Mouse (Mus musculus) forebrain, embryonic 16.5 days (tissue): ENCODE data around the gene Nf1. TPM values are rescaled to one million over a fixed set of nuclear protein-coding genes. Genes with fewer than 3 reads are reported as not detected.

Source experiments
- ATAC-seq: fragments of 200-750 bp; cut with Nextera tagmentation; 2 replicates; pipeline ENCODE4 v1.8.0; 2017; ENCODE audit warnings: mild to moderate bottlenecking, moderate library complexity
- H3K27ac ChIP-seq: fragments of 300-500 bp; sonication (generic); 2 replicates; pipeline ENCODE4 v1.5.1; 2014; ENCODE audit warnings: low read length, control low read depth
- H3K27me3 ChIP-seq: fragments of 300-500 bp; sonication (generic); replicated peaks from 2 replicates; pipeline ENCODE4 v1.6.1; 2014; ENCODE audit warnings: low read length; ENCODE audit not compliant: control insufficient read depth, insufficient read depth
- H3K36me3 ChIP-seq: fragments of 300-500 bp; sonication (generic); 2 replicates; pipeline ENCODE4 v1.6.1; 2014; ENCODE audit not compliant: control insufficient read depth, insufficient read depth
- H3K4me1 ChIP-seq: fragments of 300-500 bp; sonication (generic); replicated peaks from 2 replicates; pipeline ENCODE4 v1.6.1; 2014; ENCODE audit warnings: low read length; ENCODE audit not compliant: control insufficient read depth, insufficient read depth
- H3K4me2 ChIP-seq: fragments of 300-500 bp; sonication (generic); 2 replicates; pipeline ENCODE4 v1.6.1; 2014; ENCODE audit warnings: mild to moderate bottlenecking, low read length, control low read depth
- H3K4me3 ChIP-seq: fragments of 300-500 bp; sonication (generic); replicated peaks from 2 replicates; pipeline ENCODE4 v1.5.1; 2014; ENCODE audit warnings: mild to moderate bottlenecking, low read length, control low read depth
- H3K9ac ChIP-seq: fragments of 300-500 bp; sonication (generic); replicated peaks from 2 replicates; pipeline ENCODE4 v1.6.1; 2014; ENCODE audit warnings: low read depth, low read length, control low read depth
- H3K9me3 ChIP-seq: fragments of 300-500 bp; sonication (generic); 2 replicates; pipeline ENCODE4 v1.6.1; 2016; ENCODE audit warnings: low read length; ENCODE audit not compliant: control insufficient read depth
- WGBS: fragments of 180-500 bp; shearing (Covaris S2); extraction: QIAGEN DNeasy Blood & Tissue Kit; methylation state at CpG from one replicate; pipeline ENCODE4 v1.1.7; 2014; 5-methylcytosine and 5-hydroxymethylcytosine counted together
- polyA plus RNA-seq: library from polyadenylated mRNA; unstranded; fragments of >200 nt; fragmentation: Nextera tagmentation; extraction: Ambion mirVana; gene quantifications from 2 replicates; pipeline ENCODE4 v1.2.1, GENCODE M21; 2015

Nf1 gene
- polyA plus RNA-seq, 1 experiment from 2014 or later, result 6.4 TPM

DNA sequence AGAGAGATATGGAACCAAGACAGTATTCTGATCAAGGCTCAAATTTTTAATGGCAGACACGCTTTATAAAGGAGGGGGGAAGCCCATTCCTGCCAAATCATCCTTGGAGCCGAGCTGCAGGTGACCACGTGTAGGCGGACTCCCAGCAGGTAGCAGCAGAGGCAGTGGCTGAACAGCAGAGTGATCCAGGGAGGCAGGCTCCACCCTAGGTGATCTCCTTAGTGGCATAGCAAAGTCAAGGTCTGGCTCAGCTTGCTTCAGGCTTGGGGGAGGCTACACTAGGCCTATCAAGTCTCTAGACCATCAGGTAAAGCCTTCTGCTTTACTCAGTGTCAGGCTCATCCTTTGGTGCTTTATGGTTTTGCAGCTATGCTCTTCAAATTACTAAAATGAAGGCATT lies 87.1 kb downstream of the Nf1 start:
- no peak for ATAC-seq

DNA sequence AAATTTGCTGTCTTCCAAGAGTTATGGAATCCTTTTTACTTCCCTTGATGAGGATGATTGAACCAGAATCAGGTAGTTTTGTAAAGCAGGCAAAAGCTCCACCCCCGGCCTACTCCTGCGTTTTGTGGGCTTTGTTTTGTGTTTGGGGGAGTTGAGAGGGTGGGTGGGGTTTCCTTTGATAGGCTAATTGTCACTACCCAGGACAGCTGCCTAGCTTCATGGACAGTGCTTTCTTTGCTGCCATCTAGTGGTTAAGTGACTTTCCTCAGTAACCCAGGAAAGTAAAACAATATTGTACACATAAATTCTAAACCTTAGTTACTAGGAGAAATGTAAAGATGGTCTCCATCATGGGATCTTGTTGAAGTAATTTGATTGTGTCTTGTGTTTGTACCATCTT lies 88.1 kb downstream of the Nf1 start:
- Histone ChIP-seq H3K4me1 (peaks cover 4% of the 10 kb centered on the region), H3K9ac (no peak overlapping the region), H3K4me3 (no peak overlapping the region), H3K9me3 (no peaks in the 10 kb centered on the region), H3K36me3 (no peaks in the 10 kb centered on the region; the same call in 1 of the 2 replicates), H3K27me3 (no peaks in the 10 kb centered on the region), H3K27ac (no peak overlapping the region), H3K4me2 (no peak overlapping the region)
- ATAC-seq, result no peak
- 0% methylated on average over 2 of the region's 2 CpGs for WGBS

More for the DNA sequence above, 87.1 kb downstream of the Nf1 start:
- no peaks in the 10 kb centered on the region for H3K27me3 ChIP-seq
- no peak overlapping the region for H3K27ac ChIP-seq
- H3K36me3 ChIP-seq, result no peaks in the 10 kb centered on the region; the same call in 1 of the 2 replicates
- no peak overlapping the region for H3K9ac ChIP-seq
- WGBS, result 62% methylated on average over 4 of the region's 4 CpGs
- H3K4me2 ChIP-seq, result no peak overlapping the region
- H3K9me3 ChIP-seq, result no peaks in the 10 kb centered on the region
- H3K4me3 ChIP-seq, result no peak overlapping the region
- peaks cover 4% of the 10 kb centered on the region for H3K4me1 ChIP-seq

DNA sequence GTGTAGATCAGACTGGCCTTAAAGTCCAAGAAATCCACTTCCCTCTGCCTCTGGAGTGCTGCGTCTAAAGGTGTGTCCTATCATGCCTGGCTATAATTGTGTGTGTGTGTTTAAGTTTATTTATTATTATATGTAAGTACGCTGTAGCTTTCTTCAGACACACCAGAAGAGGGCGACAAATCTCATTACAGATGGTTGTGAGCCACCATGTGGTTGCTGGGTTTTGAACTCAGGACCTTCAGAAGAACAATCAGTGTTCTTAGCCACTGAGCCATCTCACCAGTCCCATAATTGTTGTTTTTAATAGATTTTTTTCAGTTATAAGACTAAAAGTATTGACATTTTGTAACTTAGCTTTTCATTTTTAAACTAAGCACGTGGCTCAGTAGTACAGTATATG lies 95.8 kb downstream of the Nf1 start:
- WGBS, result 93% methylated on average over 4 of the region's 4 CpGs
- Histone ChIP-seq H3K4me2 (no peak overlapping the region), H3K27me3 (no peaks in the 10 kb centered on the region), H3K27ac (no peak overlapping the region), H3K4me1 (no peaks in the 10 kb centered on the region), H3K9ac (no peak overlapping the region), H3K4me3 (no peak overlapping the region), H3K36me3 (peaks cover 6% of the 10 kb centered on the region), H3K9me3 (no peaks in the 10 kb centered on the region)
- no peak for ATAC-seq

DNA sequence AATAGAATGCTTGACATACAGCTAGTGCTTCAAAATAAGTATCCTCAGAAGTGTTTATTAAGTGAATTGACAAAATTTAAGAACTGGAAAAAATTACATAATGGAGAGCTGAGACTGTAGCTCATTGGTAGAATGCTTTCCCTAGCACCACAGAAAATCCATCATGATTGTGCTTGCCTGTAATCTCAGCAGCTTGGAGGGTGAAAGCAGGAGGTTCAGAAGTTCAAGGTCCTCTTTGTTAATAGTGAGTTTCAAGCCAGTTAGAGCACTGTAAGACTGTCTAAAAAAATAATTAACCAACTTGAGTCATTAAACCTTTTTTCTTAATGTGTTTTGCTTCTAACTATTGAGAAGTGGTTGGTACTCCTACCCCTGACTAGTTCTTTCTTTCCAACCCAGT lies 108.9 kb downstream of the Nf1 start:
- no peak for ATAC-seq
- Histone ChIP-seq H3K27ac (no peak overlapping the region), H3K4me3 (no peak overlapping the region), H3K9ac (no peak overlapping the region), H3K36me3 (peaks cover 29% of the 10 kb centered on the region; the same call in 1 of the 2 replicates), H3K9me3 (no peaks in the 10 kb centered on the region), H3K4me2 (no peak overlapping the region), H3K27me3 (no peaks in the 10 kb centered on the region), H3K4me1 (no peaks in the 10 kb centered on the region)

GRCm38 (mm10) chr11:79452966-79453365 lies 113.5 kb downstream of the Nf1 start:
- H3K4me2 ChIP-seq, result no peak overlapping the region
- no peak overlapping the region for H3K4me3 ChIP-seq
- no peaks in the 10 kb centered on the region for H3K27me3 ChIP-seq
- H3K9me3 ChIP-seq, result no peaks in the 10 kb centered on the region
- ATAC-seq, result no peak
- no peak overlapping the region for H3K9ac ChIP-seq
- no peaks in the 10 kb centered on the region for H3K4me1 ChIP-seq
- H3K27ac ChIP-seq, result no peak overlapping the region
- H3K36me3 ChIP-seq, result peaks cover 17% of the 10 kb centered on the region

- Histone ChIP-seq H3K36me3 (peaks cover 17% of the 10 kb centered on the region), H3K4me1 (no peaks in the 10 kb centered on the region), H3K9me3 (no peaks in the 10 kb centered on the region), H3K4me2 (no peak overlapping the region), H3K9ac (no peak overlapping the region), H3K4me3 (no peak overlapping the region), H3K27me3 (no peaks in the 10 kb centered on the region), H3K27ac (no peak overlapping the region)
- WGBS, result 96% methylated on average over 3 of the region's 3 CpGs
- no peak for ATAC-seq
Measured at GRCm38 (mm10) chr11:79457928-79458327, 118.4 kb downstream of the Nf1 start.

DNA sequence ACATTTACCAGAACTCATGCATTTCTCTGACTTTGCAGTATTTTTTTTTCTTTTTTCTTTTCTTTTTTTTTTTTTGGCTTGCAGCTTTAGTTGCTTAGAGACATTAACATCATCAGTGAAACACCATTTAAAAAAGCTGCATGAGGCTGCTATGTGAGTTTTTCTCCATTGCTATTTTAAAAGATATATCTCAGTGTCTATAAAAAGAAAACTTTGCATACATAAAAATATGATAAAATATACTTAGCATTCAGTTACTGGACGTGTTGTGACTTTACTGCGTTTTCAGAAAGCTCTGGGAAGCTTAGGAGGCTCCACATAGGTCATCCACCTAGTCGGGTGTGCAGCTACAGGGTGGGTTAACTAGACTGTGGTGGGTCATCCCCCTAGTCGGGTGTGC lies 120.4 kb downstream of the Nf1 start:
- Histone ChIP-seq H3K4me3 (no peak overlapping the region), H3K9ac (no peak overlapping the region), H3K27ac (no peak overlapping the region), H3K9me3 (no peaks in the 10 kb centered on the region), H3K27me3 (no peaks in the 10 kb centered on the region), H3K36me3 (peaks cover 12% of the 10 kb centered on the region), H3K4me2 (no peak overlapping the region), H3K4me1 (no peaks in the 10 kb centered on the region)
- WGBS, result 91% methylated on average over 4 of the region's 4 CpGs
- ATAC-seq, result no peak

DNA sequence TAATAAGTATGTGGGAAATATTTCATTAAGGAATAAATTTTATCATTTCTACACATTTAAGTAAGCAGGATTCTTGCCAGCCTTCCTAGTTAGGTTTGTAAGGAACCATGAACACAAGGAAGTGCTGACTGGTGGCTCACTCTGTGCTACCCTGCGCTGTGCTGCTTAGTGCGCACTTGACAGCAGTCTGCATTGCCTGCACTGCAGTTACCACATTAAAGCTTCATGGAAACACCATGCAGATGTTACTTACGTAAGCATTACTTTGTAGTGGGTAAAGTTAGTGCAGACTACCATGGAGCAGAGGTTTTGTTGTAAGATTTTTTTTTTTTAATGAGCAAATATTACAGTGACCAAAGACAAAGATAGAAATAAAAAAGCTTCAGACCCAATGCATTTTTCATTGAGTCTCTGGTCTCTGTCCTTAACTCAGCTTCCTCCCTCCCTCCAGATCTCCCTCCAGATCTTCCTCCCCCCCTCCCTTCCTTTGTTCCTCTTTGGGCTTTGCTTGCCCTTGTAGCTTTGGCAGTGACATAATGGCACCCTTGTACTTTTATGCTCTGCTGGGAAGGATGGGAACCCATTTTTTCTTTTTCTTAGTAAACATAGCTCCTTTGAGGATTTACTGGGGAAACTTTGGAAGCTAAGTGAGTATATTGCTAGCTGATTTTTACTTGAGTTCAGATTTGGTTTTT lies 121.4 kb downstream of the Nf1 start:
- no peak overlapping the region for H3K4me2 ChIP-seq
- no peak overlapping the region for H3K4me3 ChIP-seq
- ATAC-seq, result no peak
- 94% methylated on average over 3 of the region's 3 CpGs for WGBS
- no peak overlapping the region for H3K27ac ChIP-seq
- peaks cover 12% of the 10 kb centered on the region for H3K36me3 ChIP-seq
- H3K9ac ChIP-seq, result no peak overlapping the region
- H3K27me3 ChIP-seq, result no peaks in the 10 kb centered on the region
- H3K9me3 ChIP-seq, result no peaks in the 10 kb centered on the region
- H3K4me1 ChIP-seq, result no peaks in the 10 kb centered on the region

- Histone ChIP-seq H3K4me1 (no peaks in the 10 kb centered on the region), H3K9me3 (no peaks in the 10 kb centered on the region), H3K4me3 (no peak overlapping the region), H3K27ac (no peak overlapping the region), H3K9ac (no peak overlapping the region), H3K36me3 (peaks cover 12% of the 10 kb centered on the region; the same call in 1 of the 2 replicates), H3K27me3 (no peaks in the 10 kb centered on the region), H3K4me2 (no peak overlapping the region)
- no peak for ATAC-seq
- WGBS, result 84% methylated on average over 1 of the region's 1 CpGs
Measured at GRCm38 (mm10) chr11:79468097-79468496, 128.6 kb downstream of the Nf1 start.

DNA sequence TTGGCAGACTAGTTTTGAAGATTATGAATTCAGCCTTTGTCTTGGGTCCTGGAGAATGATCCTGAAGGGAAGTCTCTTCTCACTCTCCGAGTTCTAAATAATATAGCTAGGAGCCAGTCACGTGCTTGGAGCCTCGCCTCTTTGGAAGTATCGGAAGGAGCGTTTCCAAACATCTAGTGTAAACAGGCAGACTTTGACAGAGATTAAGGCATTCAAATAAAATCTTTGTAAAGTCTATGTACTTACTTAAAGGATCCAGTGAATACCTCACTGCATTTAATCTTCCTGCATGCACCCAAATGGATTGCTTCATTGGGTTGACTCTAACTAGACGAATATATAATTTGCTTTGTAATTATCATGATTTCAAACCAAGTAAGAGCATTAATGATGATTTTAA lies 143.9 kb downstream of the Nf1 start:
- WGBS, result 89% methylated on average over 6 of the region's 6 CpGs
- Histone ChIP-seq H3K36me3 (peaks cover 5% of the 10 kb centered on the region; the same call in 1 of the 2 replicates), H3K9ac (no peak overlapping the region), H3K9me3 (no peaks in the 10 kb centered on the region), H3K27me3 (no peaks in the 10 kb centered on the region), H3K4me3 (no peak overlapping the region), H3K4me2 (no peak overlapping the region), H3K4me1 (no peaks in the 10 kb centered on the region), H3K27ac (no peak overlapping the region)
- no peak for ATAC-seq
